Mouse (Mus musculus): ENCODE data around the gene Scap. TPM values are rescaled to one million over a fixed set of nuclear protein-coding genes. Genes with fewer than 3 reads are reported as not detected.
"Not testable (repeated sequence)": the region's sequence is repeated elsewhere in the genome, so short reads cannot be mapped to it uniquely, and the experiment has no call there.

Scap gene
- polyA plus RNA-seq, 1 experiment from 2014 or later, result 26.8 TPM

GRCm38 (mm10) chr9:110390843-110391242 is 57.8 kb downstream of the Scap start:
- ATAC-seq, result no peak
- Histone ChIP-seq H3K27me3 (replicated peaks; ENCODE audit: control insufficient read depth, insufficient read depth, low read length) (no peaks in the 10 kb centered on the region), H3K36me3 (ENCODE audit: control insufficient read depth, insufficient read depth, low read length) (peaks cover 33% of the 10 kb centered on the region), H3K9me3 (ENCODE audit: control insufficient read depth, low read length) (no peaks in the 10 kb centered on the region), H3K9ac (ENCODE audit: low read depth, low read length) (no peak overlapping the region), H3K4me2 (ENCODE audit: low read depth, low read length) (no peak overlapping the region), H3K4me1 (ENCODE audit: control insufficient read depth, insufficient read depth, low read length) (no peaks in the 10 kb centered on the region), H3K4me3 (ENCODE audit: low read length) (no peak overlapping the region), H3K27ac (ENCODE audit: low read length) (no peak overlapping the region)
- 94% methylated on average over 3 of the region's 3 CpGs for WGBS

GRCm38 (mm10) chr9:110393295-110393694 is 60.2 kb downstream of the Scap start:
- peaks cover 23% of the 10 kb centered on the region for H3K36me3 ChIP-seq (ENCODE audit: control insufficient read depth, insufficient read depth, low read length)
- ATAC-seq, result no peak
- no peak overlapping the region for H3K27ac ChIP-seq (ENCODE audit: low read length)
- WGBS, result 89% methylated on average over 4 of the region's 4 CpGs
- H3K4me1 ChIP-seq (ENCODE audit: control insufficient read depth, insufficient read depth, low read length), result no peaks in the 10 kb centered on the region
- no peak overlapping the region for H3K9ac ChIP-seq (ENCODE audit: low read depth, low read length)
- no peaks in the 10 kb centered on the region for H3K9me3 ChIP-seq (ENCODE audit: control insufficient read depth, low read length)
- no peaks in the 10 kb centered on the region for H3K27me3 ChIP-seq (replicated peaks; ENCODE audit: control insufficient read depth, insufficient read depth, low read length)
- no peak overlapping the region for H3K4me3 ChIP-seq (ENCODE audit: low read length)
- H3K4me2 ChIP-seq (ENCODE audit: low read depth, low read length), result no peak overlapping the region

- Histone ChIP-seq H3K27me3 (replicated peaks; ENCODE audit: control insufficient read depth, insufficient read depth, low read length) (no peaks in the 10 kb centered on the region), H3K9ac (ENCODE audit: low read depth, low read length) (no peak overlapping the region), H3K4me1 (ENCODE audit: control insufficient read depth, insufficient read depth, low read length) (no peaks in the 10 kb centered on the region), H3K36me3 (ENCODE audit: control insufficient read depth, insufficient read depth, low read length) (no peaks in the 10 kb centered on the region), H3K27ac (ENCODE audit: low read length) (no peak overlapping the region), H3K4me3 (ENCODE audit: low read length) (no peak overlapping the region), H3K9me3 (ENCODE audit: control insufficient read depth, low read length) (no peaks in the 10 kb centered on the region), H3K4me2 (ENCODE audit: low read depth, low read length) (no peak overlapping the region)
- ATAC-seq, result peak; percentile 75
- WGBS, result 65% methylated on average over 5 of the region's 5 CpGs
These were observed 67.6 kb downstream of the Scap start for GRCm38 (mm10) chr9:110400650-110401049.

- Histone ChIP-seq H3K27ac (ENCODE audit: low read length) (no peak overlapping the region), H3K4me1 (ENCODE audit: control insufficient read depth, insufficient read depth, low read length) (peaks cover 8% of the 10 kb centered on the region), H3K36me3 (ENCODE audit: control insufficient read depth, insufficient read depth, low read length) (no peaks in the 10 kb centered on the region), H3K4me3 (ENCODE audit: low read length) (no peak overlapping the region), H3K9me3 (ENCODE audit: control insufficient read depth, low read length) (no peaks in the 10 kb centered on the region), H3K27me3 (replicated peaks; ENCODE audit: control insufficient read depth, insufficient read depth, low read length) (no peaks in the 10 kb centered on the region), H3K9ac (ENCODE audit: low read depth, low read length) (no peak overlapping the region), H3K4me2 (ENCODE audit: low read depth, low read length) (no peak overlapping the region)
- ATAC-seq, result no peak
- 95% methylated on average over 2 of the region's 2 CpGs for WGBS
These were observed 69.6 kb downstream of the Scap start for GRCm38 (mm10) chr9:110402731-110403130.

- ATAC-seq; H3K4me1 ChIP-seq (ENCODE audit: control insufficient read depth, insufficient read depth, low read length); H3K9me3 ChIP-seq (ENCODE audit: control insufficient read depth, low read length); H3K9ac ChIP-seq (ENCODE audit: low read depth, low read length); H3K4me3 ChIP-seq (ENCODE audit: low read length); H3K4me2 ChIP-seq (ENCODE audit: low read depth, low read length); H3K27ac ChIP-seq (ENCODE audit: low read length); H3K27me3 ChIP-seq (replicated peaks; ENCODE audit: control insufficient read depth, insufficient read depth, low read length); H3K36me3 ChIP-seq (ENCODE audit: control insufficient read depth, insufficient read depth, low read length): not testable (repeated sequence)
- 75% methylated on average over 4 of the region's 4 CpGs for WGBS
These were observed 70.2 kb downstream of the Scap start for GRCm38 (mm10) chr9:110403240-110403639.

GRCm38 (mm10) chr9:110407311-110408098 is 74.4 kb downstream of the Scap start:
- peak overlapping the region; percentile 67 for H3K4me3 ChIP-seq (ENCODE audit: low read length)
- 2% methylated on average over 41 of the region's 41 CpGs for WGBS

GRCm38 (mm10) chr9:110408099-110408773 is 75.1 kb downstream of the Scap start, which contains the start of gene Ptpn23:
Gene Ptpn23, minus strand, starts transcription at chr9:110408213.
- Histone ChIP-seq H3K4me2 (ENCODE audit: low read depth, low read length) (peak within 1 kb of the TSS; percentile 90), H3K36me3 (ENCODE audit: control insufficient read depth, insufficient read depth, low read length) (no peaks in the 10 kb centered on the region), H3K27ac (ENCODE audit: low read length) (peak within 1 kb of the TSS; percentile 72), H3K4me1 (ENCODE audit: control insufficient read depth, insufficient read depth, low read length) (peaks cover 10% of the 10 kb centered on the region), H3K9ac (ENCODE audit: low read depth, low read length) (peak within 1 kb of the TSS; percentile 78), H3K4me3 (ENCODE audit: low read length) (peak within 1 kb of the TSS; percentile 67), H3K27me3 (replicated peaks; ENCODE audit: control insufficient read depth, insufficient read depth, low read length) (no peaks in the 10 kb centered on the region), H3K9me3 (ENCODE audit: control insufficient read depth, low read length) (no peaks in the 10 kb centered on the region)
- peak; percentile 96 for ATAC-seq
- WGBS, result under 1% methylated on average over 38 of the region's 39 CpGs

More at GRCm38 (mm10) chr9:110407311-110408098, 74.4 kb downstream of the Scap start:
- no peaks in the 10 kb centered on the region for H3K27me3 ChIP-seq (replicated peaks; ENCODE audit: control insufficient read depth, insufficient read depth, low read length)
- H3K36me3 ChIP-seq (ENCODE audit: control insufficient read depth, insufficient read depth, low read length), result no peaks in the 10 kb centered on the region
- peak; percentile 70 for ATAC-seq
- peak overlapping the region; percentile 17 for H3K27ac ChIP-seq (ENCODE audit: low read length)
- peak overlapping the region; percentile 90 for H3K4me2 ChIP-seq (ENCODE audit: low read depth, low read length)
- no peaks in the 10 kb centered on the region for H3K9me3 ChIP-seq (ENCODE audit: control insufficient read depth, low read length)
- peaks cover 10% of the 10 kb centered on the region for H3K4me1 ChIP-seq (ENCODE audit: control insufficient read depth, insufficient read depth, low read length)
- H3K9ac ChIP-seq (ENCODE audit: low read depth, low read length), result peak overlapping the region; percentile 78

GRCm38 (mm10) chr9:110410908-110411887 is 78.1 kb downstream of the Scap start:
- no peak overlapping the region for H3K27ac ChIP-seq (ENCODE audit: low read length)
- H3K4me1 ChIP-seq (ENCODE audit: control insufficient read depth, insufficient read depth, low read length), result peaks cover 10% of the 10 kb centered on the region
- no peak overlapping the region for H3K4me2 ChIP-seq (ENCODE audit: low read depth, low read length)
- no peak overlapping the region for H3K4me3 ChIP-seq (ENCODE audit: low read length)
- H3K36me3 ChIP-seq (ENCODE audit: control insufficient read depth, insufficient read depth, low read length), result no peaks in the 10 kb centered on the region
- no peak overlapping the region for H3K9ac ChIP-seq (ENCODE audit: low read depth, low read length)
- WGBS, result 33% methylated on average over 6 of the region's 6 CpGs
- H3K9me3 ChIP-seq (ENCODE audit: control insufficient read depth, low read length), result no peaks in the 10 kb centered on the region
- no peak for ATAC-seq
- H3K27me3 ChIP-seq (replicated peaks; ENCODE audit: control insufficient read depth, insufficient read depth, low read length), result no peaks in the 10 kb centered on the region

GRCm38 (mm10) chr9:110412926-110413325 is 79.8 kb downstream of the Scap start:
- Histone ChIP-seq H3K9ac (ENCODE audit: low read depth, low read length) (no peak overlapping the region), H3K9me3 (ENCODE audit: control insufficient read depth, low read length) (no peaks in the 10 kb centered on the region), H3K4me2 (ENCODE audit: low read depth, low read length) (no peak overlapping the region), H3K4me1 (ENCODE audit: control insufficient read depth, insufficient read depth, low read length) (0 out of 2 replicates have a peak, but pooled peaks cover 2% of the 10 kb centered on the region), H3K27me3 (replicated peaks; ENCODE audit: control insufficient read depth, insufficient read depth, low read length) (no peaks in the 10 kb centered on the region), H3K36me3 (ENCODE audit: control insufficient read depth, insufficient read depth, low read length) (no peaks in the 10 kb centered on the region), H3K4me3 (ENCODE audit: low read length) (no peak overlapping the region), H3K27ac (ENCODE audit: low read length) (no peak overlapping the region)
- ATAC-seq, result no peak
- 73% methylated on average over 7 of the region's 7 CpGs for WGBS
